Mouse (Mus musculus) embryonic fibroblast, embryonic 13.5 days (primary cell): ENCODE results near the gene Lrrc27. TPM values are rescaled to one million over a fixed set of nuclear protein-coding genes. Genes with fewer than 3 reads are reported as not detected.

Source experiments
- H3K27ac ChIP-seq: 2 replicates; pipeline ENCODE4 v1.5.1; 2012; ENCODE audit warnings: low read length, control low read depth, inconsistent platforms; ENCODE audit not compliant: insufficient read depth
- H3K4me1 ChIP-seq: 2 replicates; pipeline ENCODE4 v1.6.1; 2011; ENCODE audit warnings: low read length; ENCODE audit not compliant: control insufficient read depth, insufficient read depth
- H3K4me3 ChIP-seq: 2 replicates; pipeline ENCODE4 v1.5.1; 2011; ENCODE audit warnings: mild to moderate bottlenecking, control low read depth, low read length; ENCODE audit not compliant: insufficient read depth
- CTCF ChIP-seq: IDR thresholded peaks from 2 replicates; pipeline ENCODE4 v1.5.1; 2011; ENCODE audit warnings: mild to moderate bottlenecking, control low read depth, low read length, moderate library complexity, borderline replicate concordance; ENCODE audit not compliant: insufficient read depth
- POLR2A ChIP-seq: IDR thresholded peaks from 2 replicates; pipeline ENCODE4 v1.6.1; 2011; ENCODE audit warnings: low read depth, mild to moderate bottlenecking, control low read depth, low read length, moderate library complexity
- polyA plus RNA-seq: library from polyadenylated mRNA; stranded (reverse); fragments of >200 nt; gene quantifications from 2 replicates; pipeline ENCODE4 v1.2.4, GENCODE M21; 2011; ENCODE audit warnings: low read depth; ENCODE audit not compliant: missing spikeins, insufficient read length

The Lrrc27 gene
- polyA plus RNA-seq, 1 experiment, result 25.2 TPM

- peak overlapping the region; percentile 38 for H3K27ac ChIP-seq
- no peak overlapping the region for H3K4me3 ChIP-seq
- H3K4me1 ChIP-seq, result peaks cover 33% of the 10 kb centered on the region
- TF ChIP-seq CTCF, result no peak
- no peak for TF ChIP-seq POLR2A
Observed at GRCm38 (mm10) chr7:139266431-139266830, 53.6 kb downstream of the Lrrc27 start.

GRCm38 (mm10) chr7:139266886-139267870 lies 54.4 kb downstream of the Lrrc27 start:
- H3K4me1 ChIP-seq, result peaks cover 33% of the 10 kb centered on the region
- H3K27ac ChIP-seq, result peak overlapping the region; percentile 38
- H3K4me3 ChIP-seq, result no peak overlapping the region
- TF ChIP-seq POLR2A (no peak), CTCF (no peak)

- TF ChIP-seq POLR2A (no peak), CTCF (no peak)
- Histone ChIP-seq H3K27ac (no peak overlapping the region), H3K4me3 (no peak overlapping the region), H3K4me1 (peaks cover 27% of the 10 kb centered on the region)
Observed at GRCm38 (mm10) chr7:139270738-139271137, 58.0 kb downstream of the Lrrc27 start.

DNA sequence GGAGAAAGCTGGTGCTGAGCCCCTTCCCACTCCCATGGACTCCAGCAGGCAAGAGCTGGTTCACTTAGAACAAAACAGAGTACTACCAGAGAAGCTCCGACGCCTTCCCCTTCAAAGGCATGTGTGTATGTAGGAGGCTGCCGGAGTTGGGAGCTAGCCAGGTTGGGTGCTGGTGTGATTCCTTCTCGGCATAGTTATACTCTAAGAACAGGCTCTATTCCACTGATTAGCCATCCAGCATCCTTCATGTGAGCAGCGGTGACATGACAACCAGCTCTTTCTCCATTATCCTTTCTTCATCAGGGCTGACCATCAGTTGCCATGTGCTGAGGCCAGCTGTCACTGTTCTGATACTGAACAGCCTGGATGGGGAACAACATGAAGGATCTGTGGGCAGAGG lies 59.1 kb downstream of the Lrrc27 start:
- H3K4me1 ChIP-seq, result peaks cover 15% of the 10 kb centered on the region
- TF ChIP-seq CTCF, result no peak
- TF ChIP-seq POLR2A, result no peak
- no peak overlapping the region for H3K27ac ChIP-seq
- H3K4me3 ChIP-seq, result no peak overlapping the region

GRCm38 (mm10) chr7:139272639-139273396 lies 60.0 kb downstream of the Lrrc27 start:
- Histone ChIP-seq H3K4me1 (peaks cover 10% of the 10 kb centered on the region; the same call in 1 of the 2 replicates), H3K4me3 (no peak overlapping the region), H3K27ac (0 out of 2 replicates have a peak overlapping the region, but pooled peaks have one; percentile 11)
- TF ChIP-seq POLR2A, result no peak
- no peak for TF ChIP-seq CTCF

DNA sequence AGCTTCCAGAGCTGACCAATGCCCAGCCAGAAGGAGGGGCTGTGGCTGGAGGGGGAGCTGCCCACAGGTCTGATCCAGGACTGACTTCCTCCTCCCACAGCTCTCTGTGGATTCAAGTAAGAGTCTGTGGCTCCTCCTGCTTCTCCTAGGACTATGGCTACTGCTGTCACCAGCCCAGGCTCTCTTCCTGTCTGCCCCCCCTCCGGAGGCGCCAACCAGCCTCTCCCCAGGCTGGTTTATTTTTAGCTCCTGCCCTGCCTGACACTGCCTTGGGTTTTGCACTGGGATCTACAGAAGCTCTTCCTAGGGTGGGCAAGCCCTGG lies 60.6 kb downstream of the Lrrc27 start:
- TF ChIP-seq POLR2A (no peak), CTCF (no peak)
- Histone ChIP-seq H3K4me3 (no peak overlapping the region), H3K4me1 (peaks cover 10% of the 10 kb centered on the region; the same call in 1 of the 2 replicates), H3K27ac (0 out of 2 replicates have a peak overlapping the region, but pooled peaks have one; percentile 11)

GRCm38 (mm10) chr7:139275586-139275985 lies 62.8 kb downstream of the Lrrc27 start:
- Histone ChIP-seq H3K4me1 (peaks cover 15% of the 10 kb centered on the region), H3K27ac (no peak overlapping the region), H3K4me3 (no peak overlapping the region)
- no peak for TF ChIP-seq CTCF
- TF ChIP-seq POLR2A, result no peak

- Histone ChIP-seq H3K27ac (no peak overlapping the region), H3K4me3 (no peak overlapping the region), H3K4me1 (peaks cover 15% of the 10 kb centered on the region)
- no peak for TF ChIP-seq POLR2A
- no peak for TF ChIP-seq CTCF
Observed at GRCm38 (mm10) chr7:139276150-139276549, 63.4 kb downstream of the Lrrc27 start.

DNA sequence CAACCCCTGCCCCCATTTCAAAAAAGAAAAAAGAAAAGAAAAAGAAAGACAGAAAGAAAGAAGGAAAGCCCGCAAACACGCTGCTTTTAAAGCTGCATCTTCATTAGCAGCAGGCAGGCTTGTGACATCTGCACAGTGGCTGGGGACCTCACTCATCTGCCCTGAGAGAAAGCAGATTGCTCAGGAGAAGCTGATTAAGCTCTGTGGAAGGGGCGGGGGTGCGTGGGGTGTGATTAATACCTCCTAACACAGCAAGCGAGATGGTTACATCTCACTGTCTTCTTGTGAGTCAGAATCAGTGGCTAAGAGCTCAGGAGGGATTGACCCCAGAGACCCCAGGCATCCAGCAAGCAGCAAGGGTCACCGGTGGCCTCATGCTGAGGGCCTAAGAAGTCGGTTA lies 64.7 kb downstream of the Lrrc27 start:
- H3K27ac ChIP-seq, result no peak overlapping the region
- TF ChIP-seq POLR2A, result no peak
- H3K4me3 ChIP-seq, result no peak overlapping the region
- peaks cover 11% of the 10 kb centered on the region for H3K4me1 ChIP-seq

DNA sequence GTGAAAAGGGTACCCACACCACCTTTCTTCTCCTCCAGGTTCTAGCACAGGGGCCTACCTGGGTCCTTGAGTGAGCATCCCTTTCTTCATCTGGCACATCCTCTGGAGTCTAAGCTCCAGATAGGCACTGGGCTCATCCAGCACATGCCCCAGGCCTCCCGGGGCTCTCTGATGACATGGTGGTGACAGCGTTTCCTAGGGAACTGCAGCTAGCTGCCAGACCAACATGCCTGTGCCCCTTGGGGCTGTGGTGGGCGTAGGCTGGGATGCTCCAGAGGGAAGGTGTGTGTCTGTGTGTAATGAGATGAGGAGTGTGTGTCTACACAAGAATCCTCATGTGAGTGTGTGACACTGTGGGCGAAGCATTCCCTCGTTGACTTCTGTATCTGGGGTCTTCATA lies 66.8 kb downstream of the Lrrc27 start:
- Histone ChIP-seq H3K4me1 (peaks cover 9% of the 10 kb centered on the region), H3K27ac (no peak overlapping the region), H3K4me3 (no peak overlapping the region)
- TF ChIP-seq POLR2A (no peak), CTCF (no peak)
